Mouse (Mus musculus) liver, embryonic 14.5 days (tissue): ENCODE results near the gene Ppp2r5e. TPM values are rescaled to one million over a fixed set of nuclear protein-coding genes. Genes with fewer than 3 reads are reported as not detected.
A peak's percentile ranks its signal among the peaks of the same experiment; 100 is the strongest.

Experiments used
- ATAC-seq: fragments of 200-750 bp; cut with Nextera tagmentation; 2 replicates; pipeline ENCODE4 v1.8.0; 2017; ENCODE audit warnings: moderate number of reproducible peaks, mild to moderate bottlenecking, moderate library complexity; ENCODE audit not compliant: insufficient read depth
- DNase-seq, 3 experiments: peaks; one replicate each; pipeline ENCODE4 v3.0.0-alpha.2; 2012 to 2013; ENCODE audit warnings: low read depth in 3 of 3, low spot score in 3 of 3
- H3K27ac ChIP-seq: fragments of 300-500 bp; sonication (generic); 2 replicates; pipeline ENCODE4 v1.5.1; 2014; ENCODE audit warnings: moderate library complexity, mild to moderate bottlenecking, control low read depth, inconsistent platforms
- H3K27me3 ChIP-seq: fragments of 300-500 bp; sonication (generic); 2 replicates; pipeline ENCODE4 v1.6.1; 2014; ENCODE audit warnings: mild to moderate bottlenecking, low read length, moderate library complexity; ENCODE audit not compliant: control insufficient read depth, insufficient read depth
- H3K36me3 ChIP-seq: fragments of 300-500 bp; sonication (generic); replicated peaks from 2 replicates; pipeline ENCODE4 v1.6.1; 2014; ENCODE audit warnings: low read depth; ENCODE audit not compliant: control insufficient read depth, insufficient read depth
- H3K4me1 ChIP-seq, 2 experiments: fragments of 200-500 bp in 1 of 2; fragments of 300-500 bp in 1 of 2; sonication (generic) in 1 of 2; replicated peaks; 2 replicates each; pipeline ENCODE4 v1.6.1; 2012 to 2014; ENCODE audit warnings: antibody characterized with exemption in 1 of 2, inconsistent platforms in 1 of 2, low read length in 1 of 2; ENCODE audit not compliant: control insufficient read depth in 2 of 2, insufficient read depth in 2 of 2
- H3K4me2 ChIP-seq: fragments of 300-500 bp; sonication (generic); 2 replicates; pipeline ENCODE4 v1.6.1; 2014; ENCODE audit warnings: low read depth, mild to moderate bottlenecking, control low read depth, moderate library complexity
- H3K4me3 ChIP-seq, 2 experiments: fragments of 200-500 bp in 1 of 2; fragments of 300-500 bp in 1 of 2; sonication (generic) in 1 of 2; 2 replicates each; pipeline ENCODE4 v1.5.1; 2012 to 2014; ENCODE audit warnings: low read depth in 2 of 2, low read length in 2 of 2, mild to moderate bottlenecking in 2 of 2, control low read depth in 1 of 2, inconsistent platforms in 1 of 2, moderate library complexity in 1 of 2; ENCODE audit not compliant: insufficient read depth in 1 of 2
- H3K9ac ChIP-seq: fragments of 300-500 bp; sonication (generic); replicated peaks from 2 replicates; pipeline ENCODE4 v1.6.1; 2014; ENCODE audit warnings: mild to moderate bottlenecking, control low read depth, moderate library complexity
- H3K9me3 ChIP-seq: fragments of 300-500 bp; sonication (generic); 2 replicates; pipeline ENCODE4 v1.6.1; 2016; ENCODE audit warnings: low read length, mixed read lengths; ENCODE audit not compliant: control insufficient read depth
- CTCF ChIP-seq: IDR thresholded peaks from 2 replicates; pipeline ENCODE4 v1.5.1; 2016; ENCODE audit warnings: antibody characterized with exemption, low read depth, control low read depth
- EP300 ChIP-seq: IDR thresholded peaks from 2 replicates; pipeline ENCODE4 v1.6.1; 2016; ENCODE audit warnings: antibody characterized with exemption, low read depth
- WGBS: fragments of 180-500 bp; shearing (Covaris S2); extraction: QIAGEN DNeasy Blood & Tissue Kit; methylation state at CpG from one replicate; pipeline ENCODE4 v1.1.7; 2014; ENCODE audit not compliant: insufficient replicate concordance; 5-methylcytosine and 5-hydroxymethylcytosine counted together
- polyA plus RNA-seq, 2 experiments: library from polyadenylated mRNA; depleted of rRNA in 1 of 2; stranded (reverse) in 1 of 2; unstranded in 1 of 2; fragments of >200 nt; fragmentation: Nextera tagmentation in 1 of 2; extraction: Ambion mirVana in 1 of 2; gene quantifications; 2 replicates each; pipeline versions ENCODE4 v1.2.1 to v1.2.3; 2012 to 2014

Ppp2r5e gene
- polyA plus RNA-seq, 2 experiments = 5.0 to 6.8 TPM

DNA sequence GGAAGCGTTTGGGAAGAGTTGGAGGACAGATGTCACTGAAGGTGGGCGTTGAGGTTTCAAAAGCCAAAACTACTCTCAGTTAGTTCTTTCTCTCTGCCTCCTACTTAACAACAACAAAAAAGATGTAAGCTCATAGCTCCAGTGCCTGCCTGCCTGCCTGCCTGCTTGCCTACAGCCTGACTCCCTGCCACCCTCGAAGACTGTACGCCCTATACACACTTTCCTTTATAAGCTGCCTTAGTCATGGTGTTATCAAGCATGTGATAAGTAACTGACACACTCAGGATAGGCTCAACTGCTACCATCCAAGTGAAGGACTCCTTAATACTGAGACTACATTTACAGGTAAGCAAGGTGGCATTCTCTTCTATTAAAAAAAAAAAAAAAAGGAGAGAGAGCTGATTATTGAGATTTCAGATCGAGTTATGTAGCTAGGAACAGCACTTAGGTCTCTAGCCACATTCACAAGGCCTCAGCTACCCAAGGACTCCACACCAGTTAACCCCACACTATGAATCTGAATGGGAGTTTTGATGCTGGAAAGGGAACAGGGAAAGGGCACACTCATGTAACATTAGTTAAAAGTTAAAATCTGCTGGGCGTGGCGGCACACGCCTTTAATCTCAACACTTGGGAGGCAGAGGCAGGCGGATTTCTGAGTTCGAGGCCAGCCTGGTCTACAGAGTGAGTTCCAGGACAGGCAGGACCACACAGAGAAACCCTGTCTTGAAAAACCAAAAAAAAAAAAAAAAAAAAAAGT, 76.7 kb downstream of the Ppp2r5e start:
- H3K27ac ChIP-seq = no peak overlapping the region
- no peak overlapping the region for H3K4me3 ChIP-seq
- H3K27me3 ChIP-seq = no peaks in the 10 kb centered on the region
- H3K9ac ChIP-seq = no peak overlapping the region
- no peak overlapping the region for H3K4me2 ChIP-seq
- no peak for ATAC-seq
- H3K9me3 ChIP-seq = no peaks in the 10 kb centered on the region
- H3K4me1 ChIP-seq = peaks cover 2 to 31% of the 10 kb centered on the region in 2 experiments; a peak in 3 of 4 replicates
- DNase-seq = no peak
- TF ChIP-seq EP300 = no peak
- no peak for TF ChIP-seq CTCF
- H3K36me3 ChIP-seq = peaks cover 3% of the 10 kb centered on the region
- 70% methylated on average over 10 of the region's 10 CpGs for WGBS

DNA sequence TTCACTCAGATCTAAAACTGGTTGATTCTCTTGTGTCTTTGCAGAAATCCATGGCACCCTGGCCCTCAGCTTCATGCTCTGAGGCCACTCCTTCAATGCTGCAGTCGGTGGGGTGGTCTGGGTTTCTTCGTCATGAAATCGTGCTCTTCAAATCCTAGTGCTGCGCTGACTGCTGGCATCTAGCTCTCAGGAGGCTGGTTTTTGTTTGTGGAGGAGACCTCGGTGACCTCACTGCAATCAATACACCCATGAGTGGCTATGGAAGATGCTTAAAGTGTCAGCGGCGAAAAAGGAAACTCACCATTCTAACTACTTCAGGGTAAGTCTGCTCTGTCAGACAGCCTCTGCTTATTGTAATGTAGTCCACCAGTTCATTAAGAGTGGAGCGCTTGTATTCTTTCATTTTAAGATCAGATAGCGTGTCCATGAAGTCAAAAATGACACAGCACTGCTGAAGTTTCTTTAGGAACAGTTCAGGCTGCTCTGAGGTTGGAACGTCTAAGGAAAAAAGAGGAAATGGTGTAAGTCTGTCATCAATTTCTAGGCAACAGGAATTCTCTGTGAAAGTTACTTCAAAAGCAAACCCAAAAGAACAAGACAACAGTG, 80.6 kb downstream of the Ppp2r5e start:
- no peak overlapping the region for H3K9ac ChIP-seq
- no peak for DNase-seq
- no peak overlapping the region for H3K4me3 ChIP-seq
- H3K4me1 ChIP-seq = peaks cover 0 to 14% of the 10 kb centered on the region in 2 experiments; a peak in 3 of 4 replicates
- WGBS = 69% methylated on average over 10 of the region's 10 CpGs
- peaks cover 3% of the 10 kb centered on the region for H3K36me3 ChIP-seq
- H3K4me2 ChIP-seq = peak overlapping the region; percentile 42
- TF ChIP-seq CTCF (no peak), EP300 (no peak)
- H3K9me3 ChIP-seq = no peaks in the 10 kb centered on the region
- no peaks in the 10 kb centered on the region for H3K27me3 ChIP-seq
- no peak overlapping the region for H3K27ac ChIP-seq
- ATAC-seq = no peak

DNA sequence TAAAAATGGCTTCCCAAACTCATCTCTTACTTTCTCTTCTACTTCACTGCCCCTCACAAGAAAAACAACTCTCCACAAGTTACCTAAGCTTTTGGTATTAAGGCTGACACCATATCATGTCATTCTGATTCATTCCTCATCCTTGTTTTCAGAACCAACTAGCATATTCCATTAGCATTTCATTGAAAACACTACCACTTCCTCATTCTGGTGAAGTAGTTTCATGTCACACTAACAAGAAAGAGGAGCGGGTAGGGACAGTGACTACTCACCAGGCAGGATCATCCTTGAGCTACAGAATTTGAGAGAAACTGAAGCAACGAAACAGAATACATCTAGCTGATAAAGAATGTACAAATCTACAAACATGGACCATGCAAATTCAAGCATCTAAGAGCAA, 84.5 kb downstream of the Ppp2r5e start:
- H3K4me1 ChIP-seq = peaks cover 0 to 8% of the 10 kb centered on the region in 2 experiments; a peak in 3 of 4 replicates
- no peak for DNase-seq
- H3K27me3 ChIP-seq = no peaks in the 10 kb centered on the region
- H3K27ac ChIP-seq = no peak overlapping the region
- no peak overlapping the region for H3K9ac ChIP-seq
- no peak for ATAC-seq
- TF ChIP-seq CTCF (no peak), EP300 (no peak)
- H3K4me3 ChIP-seq = no peak overlapping the region
- WGBS = 77% methylated on average over 2 of the region's 2 CpGs
- H3K9me3 ChIP-seq = no peaks in the 10 kb centered on the region
- H3K36me3 ChIP-seq = peaks cover 3% of the 10 kb centered on the region
- H3K4me2 ChIP-seq = no peak overlapping the region

DNA sequence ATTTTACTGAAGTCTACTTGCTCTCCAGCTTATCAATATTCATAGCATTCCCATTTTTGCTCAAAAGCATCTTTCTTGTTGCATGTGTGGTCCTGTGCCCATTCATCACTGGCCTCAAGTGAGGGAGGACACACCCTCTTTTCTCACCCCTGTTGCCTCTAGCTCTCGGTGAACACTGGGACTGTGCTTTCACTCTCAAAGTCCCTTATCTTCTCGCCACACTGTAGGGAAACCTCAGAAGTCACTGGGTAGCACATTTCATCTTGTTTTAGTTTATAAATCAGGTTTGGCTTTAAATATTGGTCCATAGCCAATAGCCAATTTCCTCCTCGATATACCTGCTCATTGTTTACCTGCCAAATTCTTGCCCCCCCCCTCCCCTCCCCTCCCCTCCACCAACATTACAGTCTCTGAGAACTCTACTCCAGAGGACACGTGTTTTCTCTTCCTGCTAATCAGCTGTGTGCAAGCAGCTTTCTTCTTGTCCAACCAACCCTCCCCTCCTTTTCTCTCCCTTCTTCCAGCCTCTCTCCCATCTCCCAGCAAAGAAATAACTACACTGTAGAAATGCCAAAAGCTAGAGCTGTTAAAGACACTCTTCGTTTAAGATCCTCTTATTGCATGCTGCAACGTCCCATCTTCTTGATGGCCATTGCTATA, 90.9 kb downstream of the Ppp2r5e start:
- DNase-seq = no peak
- Histone ChIP-seq H3K9ac (no peak overlapping the region), H3K27ac (no peak overlapping the region), H3K36me3 (no peaks in the 10 kb centered on the region), H3K4me1 (0 out of 4 replicates have a peak, but pooled peaks cover 0 to 2% of the 10 kb centered on the region in 2 experiments), H3K9me3 (no peaks in the 10 kb centered on the region), H3K4me2 (no peak overlapping the region), H3K27me3 (no peaks in the 10 kb centered on the region), H3K4me3 (no peak overlapping the region)
- ATAC-seq = no peak
- TF ChIP-seq CTCF (no peak), EP300 (no peak)
- 39% methylated on average over 6 of the region's 6 CpGs for WGBS

DNA sequence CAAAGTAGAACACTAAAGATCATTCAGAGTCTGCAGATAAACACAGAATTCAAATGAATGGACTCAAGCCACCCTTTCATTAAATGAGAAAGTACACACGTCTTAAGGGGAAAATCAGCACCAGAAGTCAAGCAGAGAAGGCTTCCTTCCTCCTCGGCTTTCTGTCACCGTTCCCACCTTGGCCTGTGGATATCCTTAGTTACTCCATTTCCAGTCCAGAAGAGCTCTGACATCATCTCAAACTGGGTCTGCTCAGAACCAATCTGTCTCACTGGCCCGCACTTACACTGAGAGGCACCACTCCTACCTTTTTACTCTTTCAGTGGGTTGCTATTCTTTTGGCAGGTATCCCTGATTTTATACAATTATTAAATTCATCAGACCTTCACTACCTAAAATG, 93.4 kb downstream of the Ppp2r5e start:
- ATAC-seq (no peak), DNase-seq (no peak)
- Histone ChIP-seq H3K36me3 (no peaks in the 10 kb centered on the region), H3K27me3 (no peaks in the 10 kb centered on the region), H3K9me3 (no peaks in the 10 kb centered on the region), H3K4me2 (no peak overlapping the region), H3K9ac (no peak overlapping the region), H3K4me3 (no peak overlapping the region), H3K4me1 (peaks cover 0 to 2% of the 10 kb centered on the region in 2 experiments; a peak in 1 of 4 replicates), H3K27ac (no peak overlapping the region)
- WGBS = 73% methylated on average over 4 of the region's 4 CpGs
- TF ChIP-seq EP300 (no peak), CTCF (no peak)
